Mouse (Mus musculus) limb, embryonic 14.5 days (tissue): Measurements from ENCODE around the gene Them7. TPM values are rescaled to one million over a fixed set of nuclear protein-coding genes. Genes with fewer than 3 reads are reported as not detected.

ENCODE experiments used
- ATAC-seq: fragments of 200-750 bp; cut with Nextera tagmentation; 2 replicates; pipeline ENCODE4 v1.8.0; 2017; ENCODE audit warnings: low read depth, moderate number of reproducible peaks, moderate TSS enrichment; ENCODE audit not compliant: low FRiP score
- DNase-seq: peaks from one replicate; pipeline ENCODE4 v3.0.0-alpha.2; 2015; ENCODE audit warnings: low spot score
- H3K27ac ChIP-seq: fragments of 300-500 bp; sonication (generic); replicated peaks from 2 replicates; pipeline ENCODE4 v1.5.1; 2014; ENCODE audit warnings: low read depth, mild to moderate bottlenecking, low read length, moderate library complexity, mixed read lengths
- H3K27me3 ChIP-seq: fragments of 300-500 bp; sonication (generic); 2 replicates; pipeline ENCODE4 v1.6.1; 2014; ENCODE audit warnings: low read length, mixed read lengths; ENCODE audit not compliant: control insufficient read depth, insufficient read depth
- H3K36me3 ChIP-seq: fragments of 300-500 bp; sonication (generic); 2 replicates; pipeline ENCODE4 v1.6.1; 2014; ENCODE audit warnings: mild to moderate bottlenecking, low read length, moderate library complexity, mixed read lengths; ENCODE audit not compliant: control insufficient read depth, insufficient read depth
- H3K4me1 ChIP-seq: fragments of 300-500 bp; sonication (generic); 2 replicates; pipeline ENCODE4 v1.6.1; 2014; ENCODE audit warnings: antibody characterized with exemption, low read length, mixed read lengths; ENCODE audit not compliant: control insufficient read depth, insufficient read depth
- H3K4me2 ChIP-seq: fragments of 300-500 bp; sonication (generic); replicated peaks from 2 replicates; pipeline ENCODE4 v1.6.1; 2014; ENCODE audit warnings: low read depth, mild to moderate bottlenecking, low read length, moderate library complexity; ENCODE audit not compliant: severe bottlenecking
- H3K4me3 ChIP-seq: fragments of 300-500 bp; sonication (generic); replicated peaks from 2 replicates; pipeline ENCODE4 v1.5.1; 2014; ENCODE audit warnings: low read length
- H3K9ac ChIP-seq: fragments of 300-500 bp; sonication (generic); 2 replicates; pipeline ENCODE4 v1.6.1; 2014; ENCODE audit warnings: mild to moderate bottlenecking, low read depth, low read length, moderate library complexity; ENCODE audit not compliant: severe bottlenecking
- H3K9me3 ChIP-seq: fragments of 300-500 bp; sonication (generic); 2 replicates; pipeline ENCODE4 v1.6.1; 2016; ENCODE audit warnings: low read length; ENCODE audit not compliant: control insufficient read depth
- POLR2A ChIP-seq: fragments of 200-500 bp; IDR thresholded peaks from 2 replicates; pipeline ENCODE4 v1.8.0; 2012; ENCODE audit warnings: inconsistent platforms, mild to moderate bottlenecking, moderate library complexity, borderline replicate concordance; ENCODE audit not compliant: insufficient read depth, insufficient read length; ENCODE audit errors: extremely low read depth
- WGBS: fragments of 180-500 bp; shearing (Covaris S2); extraction: QIAGEN DNeasy Blood & Tissue Kit; methylation state at CpG from one replicate; pipeline ENCODE4 v1.1.7; 2014; 5-methylcytosine and 5-hydroxymethylcytosine counted together
- polyA plus RNA-seq, 2 experiments: library from polyadenylated mRNA; depleted of rRNA in 1 of 2; stranded (reverse) in 1 of 2; unstranded in 1 of 2; fragments of >200 nt; fragmentation: Nextera tagmentation in 1 of 2; extraction: Ambion mirVana in 1 of 2; gene quantifications; 2 replicates each; pipeline versions ENCODE4 v1.2.1 to v1.2.3; 2012 to 2014

The Them7 gene
- polyA plus RNA-seq, 2 experiments, result 0.63 to 0.94 TPM

GRCm38 (mm10) chr2:105373658-105374057 is 149.5 kb downstream of the Them7 start:
- 86% methylated on average over 11 of the region's 11 CpGs for WGBS
- no peak for TF ChIP-seq POLR2A

DNA sequence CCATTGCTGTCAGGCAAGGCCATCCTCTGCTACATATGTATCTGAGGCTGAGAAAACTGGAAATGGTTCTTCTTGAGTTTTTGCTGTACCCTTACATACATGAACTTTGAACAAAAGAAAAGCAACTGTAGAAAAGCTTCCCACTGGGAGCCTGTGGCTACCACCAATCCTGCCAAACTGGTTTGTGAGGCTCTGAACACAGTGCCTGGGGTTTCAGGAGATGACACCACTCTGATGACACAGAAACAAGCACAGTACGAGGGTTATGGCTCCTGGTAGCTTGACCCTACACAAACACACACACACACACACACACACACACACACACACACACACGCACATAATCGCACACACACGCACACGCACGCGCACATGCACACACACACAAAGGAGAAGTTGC is 151.1 kb downstream of the Them7 start:
- 92% methylated on average over 7 of the region's 7 CpGs for WGBS

More at GRCm38 (mm10) chr2:105373658-105374057, 149.5 kb downstream of the Them7 start:
- Histone ChIP-seq H3K4me1 (peaks cover 3% of the 10 kb centered on the region; the same call in 1 of the 2 replicates), H3K9ac (no peak overlapping the region), H3K27me3 (no peaks in the 10 kb centered on the region), H3K4me2 (no peak overlapping the region), H3K36me3 (no peaks in the 10 kb centered on the region), H3K4me3 (no peak overlapping the region), H3K9me3 (no peaks in the 10 kb centered on the region), H3K27ac (no peak overlapping the region)
- ATAC-seq (no peak), DNase-seq (no peak)

DNA sequence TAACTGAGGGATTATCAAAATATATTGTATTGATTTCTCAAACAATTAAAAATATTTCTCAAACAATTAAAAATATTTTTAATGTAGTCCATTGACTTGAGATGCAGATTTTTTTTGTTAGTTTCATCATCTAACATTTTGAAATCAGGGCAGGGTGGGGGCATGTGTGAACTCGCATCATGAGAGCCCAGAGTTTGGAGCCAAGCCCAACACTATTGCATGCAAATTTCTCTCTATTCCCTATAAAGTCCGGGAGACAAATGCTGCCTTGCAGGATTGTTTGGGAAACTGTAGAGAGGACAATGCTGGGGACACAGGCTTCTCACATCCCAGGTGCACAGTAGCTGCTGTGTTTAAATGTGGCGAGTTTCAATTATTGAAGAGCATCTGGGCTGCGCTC is 151.6 kb downstream of the Them7 start:
- WGBS, result 70% methylated on average over 4 of the region's 4 CpGs
- Histone ChIP-seq H3K4me2 (no peak overlapping the region), H3K4me3 (no peak overlapping the region), H3K36me3 (no peaks in the 10 kb centered on the region), H3K4me1 (peaks cover 3% of the 10 kb centered on the region; the same call in 1 of the 2 replicates), H3K9ac (no peak overlapping the region), H3K27me3 (no peaks in the 10 kb centered on the region), H3K9me3 (no peaks in the 10 kb centered on the region), H3K27ac (no peak overlapping the region)
- no peak for TF ChIP-seq POLR2A
- DNase-seq (no peak), ATAC-seq (no peak)

More for the DNA sequence above, 151.1 kb downstream of the Them7 start:
- no peak for TF ChIP-seq POLR2A
- DNase-seq (no peak), ATAC-seq (no peak)
- no peaks in the 10 kb centered on the region for H3K36me3 ChIP-seq
- H3K27ac ChIP-seq, result no peak overlapping the region
- peaks cover 3% of the 10 kb centered on the region; the same call in 1 of the 2 replicates for H3K4me1 ChIP-seq
- no peaks in the 10 kb centered on the region for H3K9me3 ChIP-seq
- no peak overlapping the region for H3K4me3 ChIP-seq
- H3K27me3 ChIP-seq, result no peaks in the 10 kb centered on the region
- H3K9ac ChIP-seq, result no peak overlapping the region
- no peak overlapping the region for H3K4me2 ChIP-seq

GRCm38 (mm10) chr2:105379682-105380081 is 155.6 kb downstream of the Them7 start:
- Histone ChIP-seq H3K36me3 (peaks cover 2% of the 10 kb centered on the region; the same call in 1 of the 2 replicates), H3K9me3 (no peaks in the 10 kb centered on the region), H3K4me2 (no peak overlapping the region), H3K4me3 (no peak overlapping the region), H3K27ac (no peak overlapping the region), H3K9ac (no peak overlapping the region), H3K27me3 (no peaks in the 10 kb centered on the region), H3K4me1 (no peaks in the 10 kb centered on the region)
- no peak for ATAC-seq
- TF ChIP-seq POLR2A, result no peak
- WGBS, result 74% methylated on average over 1 of the region's 1 CpGs
- DNase-seq, result no peak

DNA sequence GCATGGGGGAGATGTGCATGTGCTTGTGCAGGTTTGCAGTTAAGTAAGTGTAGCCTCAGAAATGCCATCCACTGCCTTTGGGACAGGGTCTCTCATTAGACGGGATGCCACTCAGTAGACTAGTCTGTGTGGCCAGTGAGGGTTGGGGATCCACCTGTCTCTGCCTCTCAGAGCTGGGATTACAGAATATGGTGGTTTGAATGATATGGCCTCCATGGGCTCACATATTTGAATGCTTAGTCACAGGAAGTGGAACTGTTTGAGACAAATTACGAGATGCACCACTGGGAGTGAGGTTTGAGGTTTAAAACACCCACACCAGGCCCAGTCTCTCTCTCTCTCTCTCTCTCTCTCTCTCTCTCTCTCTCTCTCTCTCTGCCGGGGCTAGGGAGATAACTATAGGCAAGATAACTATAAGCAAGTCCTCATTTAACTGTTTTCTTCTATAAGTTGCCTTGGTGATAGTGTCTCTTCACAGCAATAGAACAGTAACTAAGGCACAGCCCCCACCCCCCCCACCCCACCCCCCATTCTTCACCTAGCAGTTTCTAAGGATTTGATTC is 156.7 kb downstream of the Them7 start:
- WGBS, result 80% methylated on average over 3 of the region's 3 CpGs
- Histone ChIP-seq H3K36me3 (peaks cover 14% of the 10 kb centered on the region), H3K9me3 (no peaks in the 10 kb centered on the region), H3K9ac (no peak overlapping the region), H3K27ac (no peak overlapping the region), H3K4me1 (no peaks in the 10 kb centered on the region), H3K4me2 (no peak overlapping the region), H3K27me3 (no peaks in the 10 kb centered on the region), H3K4me3 (no peak overlapping the region)
- DNase-seq (no peak), ATAC-seq (no peak)
- TF ChIP-seq POLR2A, result no peak

DNA sequence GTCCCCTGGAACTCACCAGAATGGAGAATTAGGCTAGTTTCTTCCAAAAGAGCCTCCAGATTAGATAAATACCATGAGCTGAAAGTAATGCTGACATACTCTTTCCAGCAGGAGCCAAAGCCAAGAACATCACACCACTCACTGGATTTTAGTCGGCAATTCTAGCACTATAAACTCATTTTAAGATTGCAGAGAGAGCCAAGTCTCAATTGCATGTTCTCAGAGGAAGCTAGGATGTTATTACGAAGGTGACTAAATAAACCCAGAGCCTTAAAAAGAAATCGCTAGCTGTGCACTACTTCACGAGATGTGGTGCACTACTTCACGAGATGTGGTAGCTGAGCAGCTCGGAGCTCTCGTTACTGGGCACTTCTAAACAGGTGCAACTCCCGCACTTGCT is 158.9 kb downstream of the Them7 start:
- H3K4me3 ChIP-seq, result no peak overlapping the region
- H3K9me3 ChIP-seq, result no peaks in the 10 kb centered on the region
- H3K4me2 ChIP-seq, result no peak overlapping the region
- no peaks in the 10 kb centered on the region for H3K27me3 ChIP-seq
- no peak; the same call in 1 of the 2 replicates for ATAC-seq
- DNase-seq, result no peak
- TF ChIP-seq POLR2A, result no peak
- H3K4me1 ChIP-seq, result no peaks in the 10 kb centered on the region
- WGBS, result 64% methylated on average over 8 of the region's 8 CpGs
- H3K27ac ChIP-seq, result no peak overlapping the region
- H3K9ac ChIP-seq, result no peak overlapping the region
- H3K36me3 ChIP-seq, result peaks cover 36% of the 10 kb centered on the region
